Mouse (Mus musculus): ENCODE measurements around the gene A530016L24Rik. TPM values are rescaled to one million over a fixed set of nuclear protein-coding genes. Genes with fewer than 3 reads are reported as not detected.

A530016L24Rik gene
- total RNA-seq, 2 experiments from 2014 or later, result 1.9 to 2.7 TPM

GRCm38 (mm10) chr12:112549287-112549686 is 60.0 kb downstream of the A530016L24Rik start:
- DNase-seq (ENCODE audit: low spot score), result no peak

Other genes with a start within 250 kb of the A530016L24Rik start
- gene Tmem179, start 27.3 kb downstream of the A530016L24Rik start, total RNA-seq (2021), result not detected
- 10 to 100 TPM in 1 of 2 experiments, 1 to 10 TPM in 1; 7.7 to 11.0 TPM for gene Inf2, start 99.3 kb downstream of the A530016L24Rik start, total RNA-seq (2021)
- 1,000 to 10,000 TPM in 1 of 2 experiments, 100 to 1,000 TPM in 1; 975 to 1,075 TPM for gene Adssl1, start 130.6 kb downstream of the A530016L24Rik start, total RNA-seq (2021)
- 10 to 100 TPM; 21.6 to 22.7 TPM for gene Siva1, start 155.2 kb downstream of the A530016L24Rik start, total RNA-seq (2021)
- gene Akt1, start 185.4 kb downstream of the A530016L24Rik start, total RNA-seq (2021), result 10 to 100 TPM; 44.7 to 49.5 TPM
- under 1 TPM; 0.59 to 0.90 TPM for gene Zbtb42, start 189.4 kb downstream of the A530016L24Rik start, total RNA-seq (2021)
- gene Cep170b, start 231.0 kb downstream of the A530016L24Rik start, total RNA-seq (2021), result 10 to 100 TPM in 1 of 2 experiments, 1 to 10 TPM in 1; 9.0 to 12.8 TPM